Mouse (Mus musculus) forebrain, embryonic 13.5 days (tissue): Measurements from ENCODE around the gene Ssh1. TPM values are rescaled to one million over a fixed set of nuclear protein-coding genes. Genes with fewer than 3 reads are reported as not detected.

Experiments
- ATAC-seq: fragments of 200-750 bp; cut with Nextera tagmentation; 2 replicates; pipeline ENCODE4 v1.8.0; 2017
- H3K27ac ChIP-seq: fragments of 300-500 bp; sonication (generic); 2 replicates; pipeline ENCODE4 v1.5.1; 2015; ENCODE audit warnings: inconsistent platforms, mild to moderate bottlenecking, moderate library complexity
- H3K27me3 ChIP-seq: fragments of 300-500 bp; sonication (generic); 2 replicates; pipeline ENCODE4 v1.6.1; 2015; ENCODE audit warnings: mild to moderate bottlenecking, inconsistent platforms
- H3K36me3 ChIP-seq: fragments of 300-500 bp; sonication (generic); 2 replicates; pipeline ENCODE4 v1.6.1; 2015; ENCODE audit warnings: mild to moderate bottlenecking, inconsistent platforms; ENCODE audit not compliant: poor library complexity, severe bottlenecking
- H3K4me1 ChIP-seq: fragments of 300-500 bp; sonication (generic); 2 replicates; pipeline ENCODE4 v1.6.1; 2015; ENCODE audit warnings: inconsistent platforms
- H3K4me2 ChIP-seq: fragments of 300-500 bp; sonication (generic); 2 replicates; pipeline ENCODE4 v1.6.1; 2015; ENCODE audit warnings: inconsistent platforms, mild to moderate bottlenecking, moderate library complexity
- H3K4me3 ChIP-seq: fragments of 300-500 bp; sonication (generic); 2 replicates; pipeline ENCODE4 v1.5.1; 2015; ENCODE audit warnings: mild to moderate bottlenecking, inconsistent platforms
- H3K9ac ChIP-seq: fragments of 300-500 bp; sonication (generic); 2 replicates; pipeline ENCODE4 v1.6.1; 2015; ENCODE audit warnings: mild to moderate bottlenecking, inconsistent platforms
- H3K9me3 ChIP-seq: fragments of 300-500 bp; sonication (generic); replicated peaks from 2 replicates; pipeline ENCODE4 v1.6.1; 2016; ENCODE audit warnings: inconsistent platforms
- WGBS: fragments of 180-500 bp; shearing (Covaris S2); methylation state at CpG from one replicate; pipeline ENCODE4 v1.1.7; 2015; 5-methylcytosine and 5-hydroxymethylcytosine counted together
- polyA plus RNA-seq: library from polyadenylated mRNA; unstranded; fragments of >200 nt; fragmentation: Nextera tagmentation; extraction: Ambion mirVana; gene quantifications from 2 replicates; pipeline ENCODE4 v1.2.1, GENCODE M21; 2015

Gene Ssh1
- polyA plus RNA-seq, 1 experiment from 2014 or later: 12.0 TPM

GRCm38 (mm10) chr5:113959039-113959438, 34.7 kb downstream of the Ssh1 start:
- H3K4me2 ChIP-seq: no peak overlapping the region
- peaks cover 35% of the 10 kb centered on the region for H3K36me3 ChIP-seq
- no peak for ATAC-seq
- H3K27ac ChIP-seq: peak overlapping the region; percentile 12; the same call in 1 of the 2 replicates
- peaks cover 3% of the 10 kb centered on the region; the same call in 1 of the 2 replicates for H3K4me1 ChIP-seq
- no peak overlapping the region for H3K9ac ChIP-seq
- H3K27me3 ChIP-seq: no peaks in the 10 kb centered on the region
- no peak overlapping the region for H3K4me3 ChIP-seq
- no peaks in the 10 kb centered on the region for H3K9me3 ChIP-seq
- 4% methylated on average over 6 of the region's 6 CpGs for WGBS

DNA sequence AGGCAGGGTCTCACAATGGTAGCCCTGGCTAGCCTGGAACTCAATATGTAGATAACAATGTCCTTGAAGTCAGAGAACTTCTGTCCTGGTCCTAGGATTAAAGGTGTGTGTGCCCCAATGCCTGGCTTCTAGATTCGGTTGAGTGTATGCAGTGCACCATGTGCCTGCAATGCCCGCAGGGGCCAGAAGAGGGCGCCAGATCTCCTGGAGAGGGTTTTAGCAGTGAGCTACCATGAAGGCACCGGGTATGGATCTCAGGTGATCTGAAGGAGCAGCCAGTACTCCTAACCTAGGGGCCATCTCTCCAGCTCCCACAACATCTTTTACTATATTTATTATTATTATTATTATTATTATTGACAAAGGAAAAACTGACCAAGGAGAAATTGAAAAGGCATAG, 37.2 kb downstream of the Ssh1 start:
- 5% methylated on average over 4 of the region's 4 CpGs for WGBS
- Histone ChIP-seq H3K27me3 (no peaks in the 10 kb centered on the region), H3K9me3 (no peaks in the 10 kb centered on the region), H3K4me2 (no peak overlapping the region), H3K27ac (no peak overlapping the region), H3K36me3 (peaks cover 47% of the 10 kb centered on the region), H3K9ac (no peak overlapping the region), H3K4me1 (peaks cover 3% of the 10 kb centered on the region; the same call in 1 of the 2 replicates), H3K4me3 (no peak overlapping the region)
- peak; percentile 77 for ATAC-seq

DNA sequence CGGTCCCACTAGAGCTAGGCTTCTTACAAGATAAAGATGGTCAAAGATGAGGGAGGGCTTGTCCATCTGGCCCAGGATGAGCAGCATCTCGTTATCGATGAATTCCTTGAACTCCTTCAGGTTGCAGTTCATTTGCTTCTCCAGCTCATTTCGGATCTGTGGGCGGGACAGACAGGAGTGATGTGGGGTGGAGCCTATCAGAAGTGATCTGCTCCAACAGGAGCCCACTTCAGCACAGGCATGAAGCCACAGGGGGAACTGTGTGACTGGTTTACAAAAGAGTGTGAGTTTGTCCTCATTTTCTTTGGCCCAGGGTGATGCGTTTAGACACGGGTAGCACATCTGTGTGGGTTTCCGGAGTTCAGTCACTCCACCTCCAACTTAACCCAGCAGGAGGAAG, 38.0 kb downstream of the Ssh1 start:
- no peak overlapping the region for H3K4me2 ChIP-seq
- peaks cover 51% of the 10 kb centered on the region for H3K36me3 ChIP-seq
- H3K27me3 ChIP-seq: no peaks in the 10 kb centered on the region
- WGBS: 90% methylated on average over 8 of the region's 8 CpGs
- H3K27ac ChIP-seq: no peak overlapping the region; the same call in 1 of the 2 replicates
- no peak for ATAC-seq
- H3K4me3 ChIP-seq: no peak overlapping the region
- H3K9ac ChIP-seq: no peak overlapping the region
- peaks cover 11% of the 10 kb centered on the region for H3K4me1 ChIP-seq
- no peaks in the 10 kb centered on the region for H3K9me3 ChIP-seq

DNA sequence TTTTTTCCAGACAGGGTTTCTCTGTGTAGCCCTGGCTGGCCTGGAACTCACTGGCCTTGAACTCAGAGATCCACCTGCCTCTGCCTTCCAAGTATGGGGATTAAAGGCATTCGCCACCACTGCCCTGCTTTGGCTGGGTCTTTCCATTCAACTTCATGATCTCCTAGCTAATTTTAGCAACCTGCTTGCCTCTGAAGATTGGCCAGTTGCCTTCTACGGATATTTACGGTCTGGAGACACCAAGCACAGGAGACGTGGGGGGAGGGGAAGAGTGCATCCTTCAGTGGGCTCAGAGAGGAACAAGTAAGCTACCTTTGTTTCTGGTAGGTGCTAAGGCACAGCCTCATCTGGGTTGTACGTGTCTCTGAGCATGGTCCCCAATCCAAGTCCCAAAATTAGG, 38.4 kb downstream of the Ssh1 start:
- Histone ChIP-seq H3K4me3 (no peak overlapping the region), H3K9ac (no peak overlapping the region), H3K4me1 (peaks cover 15% of the 10 kb centered on the region), H3K36me3 (peaks cover 52% of the 10 kb centered on the region), H3K4me2 (no peak overlapping the region), H3K9me3 (no peaks in the 10 kb centered on the region), H3K27me3 (no peaks in the 10 kb centered on the region), H3K27ac (no peak overlapping the region; the same call in 1 of the 2 replicates)
- no peak for ATAC-seq
- 82% methylated on average over 5 of the region's 5 CpGs for WGBS

GRCm38 (mm10) chr5:113954421-113954820, 39.3 kb downstream of the Ssh1 start:
- Histone ChIP-seq H3K4me3 (no peak overlapping the region), H3K4me2 (no peak overlapping the region), H3K27ac (no peak overlapping the region), H3K4me1 (peaks cover 20% of the 10 kb centered on the region), H3K36me3 (peaks cover 60% of the 10 kb centered on the region), H3K9me3 (no peaks in the 10 kb centered on the region), H3K27me3 (no peaks in the 10 kb centered on the region), H3K9ac (no peak overlapping the region)
- WGBS: 12% methylated on average over 7 of the region's 7 CpGs
- peak; percentile 56; the same call in 1 of the 2 replicates for ATAC-seq

DNA sequence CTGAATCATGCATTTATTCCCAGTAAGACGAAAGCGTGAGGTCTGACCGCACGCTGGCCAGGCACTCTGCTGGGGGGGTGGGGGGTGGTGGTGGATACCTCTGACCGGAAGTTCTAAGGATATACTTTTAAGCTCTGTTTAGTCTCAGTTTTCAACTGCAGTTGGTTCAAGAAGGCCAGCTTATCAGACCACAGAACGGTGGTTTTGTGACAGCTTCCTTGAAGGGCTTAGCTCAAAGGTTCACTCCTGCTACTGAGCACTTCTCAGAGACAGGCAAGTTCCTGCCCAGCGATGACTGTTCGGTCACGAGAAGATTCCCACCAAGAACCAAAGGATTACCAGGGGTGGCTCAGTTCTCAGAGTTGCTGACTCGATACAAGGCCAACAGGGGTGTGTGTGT, 41.2 kb downstream of the Ssh1 start:
- H3K4me2 ChIP-seq: no peak overlapping the region
- no peak overlapping the region for H3K4me3 ChIP-seq
- WGBS: 87% methylated on average over 10 of the region's 10 CpGs
- ATAC-seq: no peak
- H3K27ac ChIP-seq: no peak overlapping the region
- no peaks in the 10 kb centered on the region for H3K9me3 ChIP-seq
- H3K9ac ChIP-seq: no peak overlapping the region
- no peaks in the 10 kb centered on the region for H3K27me3 ChIP-seq
- H3K4me1 ChIP-seq: peaks cover 20% of the 10 kb centered on the region
- peaks cover 71% of the 10 kb centered on the region for H3K36me3 ChIP-seq

DNA sequence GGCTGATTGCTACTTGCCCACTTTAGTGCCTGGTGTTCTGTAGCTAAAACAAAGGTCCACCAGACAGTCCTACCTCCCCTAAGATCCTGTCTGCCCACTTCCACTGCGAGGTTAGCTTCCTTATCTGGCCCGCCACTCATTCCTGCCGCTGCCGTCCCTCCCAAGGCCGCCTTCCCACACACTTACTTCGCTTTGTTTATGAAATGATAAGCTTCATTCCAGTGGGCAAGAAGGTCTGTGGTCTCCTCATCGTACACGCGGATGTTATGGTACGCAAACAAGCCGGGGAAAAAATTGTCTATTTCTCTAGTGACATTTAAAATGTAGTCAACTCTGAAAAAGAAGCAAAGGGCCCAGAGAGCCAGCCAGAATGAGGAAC, 42.0 kb downstream of the Ssh1 start:
- H3K4me3 ChIP-seq: no peak overlapping the region
- H3K27ac ChIP-seq: peak overlapping the region; percentile 76; the same call in 1 of the 2 replicates
- H3K4me1 ChIP-seq: peaks cover 20% of the 10 kb centered on the region
- no peaks in the 10 kb centered on the region for H3K9me3 ChIP-seq
- no peak for ATAC-seq
- H3K36me3 ChIP-seq: peaks cover 77% of the 10 kb centered on the region
- no peak overlapping the region for H3K9ac ChIP-seq
- H3K4me2 ChIP-seq: no peak overlapping the region
- H3K27me3 ChIP-seq: no peaks in the 10 kb centered on the region
- WGBS: 94% methylated on average over 11 of the region's 11 CpGs

GRCm38 (mm10) chr5:113950786-113951692, 42.7 kb downstream of the Ssh1 start:
- 78% methylated on average over 19 of the region's 19 CpGs for WGBS
- ATAC-seq: no peak
- no peak overlapping the region for H3K4me3 ChIP-seq
- H3K27ac ChIP-seq: peak overlapping the region; percentile 76
- H3K27me3 ChIP-seq: no peaks in the 10 kb centered on the region
- no peaks in the 10 kb centered on the region for H3K9me3 ChIP-seq
- peaks cover 20% of the 10 kb centered on the region for H3K4me1 ChIP-seq
- peaks cover 83% of the 10 kb centered on the region for H3K36me3 ChIP-seq
- no peak overlapping the region for H3K4me2 ChIP-seq
- peak overlapping the region; percentile 21; the same call in 1 of the 2 replicates for H3K9ac ChIP-seq

DNA sequence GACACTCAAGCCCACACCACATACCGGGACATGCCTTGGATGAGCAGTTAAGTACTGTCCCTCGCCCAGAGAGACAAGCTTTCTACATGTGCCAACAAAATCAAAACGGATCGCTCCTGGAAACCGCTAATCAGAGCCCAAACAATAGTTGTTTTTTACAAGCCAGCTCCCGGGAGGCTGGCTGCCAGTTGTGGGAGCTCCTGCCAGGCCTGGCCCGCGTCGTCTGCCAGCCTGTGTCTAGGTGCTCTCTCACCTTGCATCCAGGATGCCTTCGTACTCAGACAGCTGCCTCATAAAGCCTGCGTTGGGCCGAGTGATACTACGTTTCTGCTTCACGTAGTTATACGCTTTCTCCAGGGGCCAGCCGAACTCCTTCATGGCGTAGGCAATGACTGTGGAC, 43.6 kb downstream of the Ssh1 start:
- no peak overlapping the region for H3K4me3 ChIP-seq
- no peaks in the 10 kb centered on the region for H3K9me3 ChIP-seq
- no peaks in the 10 kb centered on the region for H3K27me3 ChIP-seq
- H3K36me3 ChIP-seq: peaks cover 85% of the 10 kb centered on the region
- no peak overlapping the region for H3K9ac ChIP-seq
- H3K4me2 ChIP-seq: no peak overlapping the region
- WGBS: 75% methylated on average over 17 of the region's 17 CpGs
- ATAC-seq: no peak
- H3K27ac ChIP-seq: peak overlapping the region; percentile 76
- H3K4me1 ChIP-seq: peaks cover 20% of the 10 kb centered on the region

DNA sequence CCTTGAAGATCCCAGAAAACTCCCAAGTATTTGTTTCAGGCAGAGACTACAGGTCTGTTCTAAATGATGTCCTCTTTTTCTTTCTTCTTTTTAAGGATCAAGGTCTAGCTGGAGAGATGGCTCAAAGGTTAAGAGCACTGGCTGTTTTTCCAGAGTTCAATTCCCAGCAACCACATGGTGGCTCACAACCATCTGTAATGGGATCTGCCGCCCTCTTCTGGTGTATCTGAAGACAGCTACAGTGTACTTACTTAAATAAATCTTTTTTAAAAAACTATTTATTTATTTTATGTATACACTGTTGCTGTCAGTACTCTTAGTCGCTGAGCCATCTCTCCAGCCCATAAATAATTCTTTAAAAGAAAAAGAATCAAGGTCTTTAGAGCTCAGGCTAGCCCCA, 46.4 kb downstream of the Ssh1 start:
- 79% methylated on average over 2 of the region's 2 CpGs for WGBS
- Histone ChIP-seq H3K9ac (no peak overlapping the region), H3K27me3 (no peaks in the 10 kb centered on the region), H3K9me3 (no peaks in the 10 kb centered on the region), H3K4me1 (peaks cover 28% of the 10 kb centered on the region), H3K27ac (no peak overlapping the region), H3K4me3 (no peak overlapping the region), H3K4me2 (no peak overlapping the region), H3K36me3 (peaks cover 94% of the 10 kb centered on the region)
- no peak for ATAC-seq

- Histone ChIP-seq H3K4me1 (peaks cover 16% of the 10 kb centered on the region), H3K36me3 (peaks cover 95% of the 10 kb centered on the region), H3K9ac (no peak overlapping the region), H3K4me3 (no peak overlapping the region), H3K9me3 (no peaks in the 10 kb centered on the region), H3K27me3 (no peaks in the 10 kb centered on the region), H3K27ac (no peak overlapping the region), H3K4me2 (no peak overlapping the region)
- no peak for ATAC-seq
- 90% methylated on average over 6 of the region's 6 CpGs for WGBS
These were observed 48.6 kb downstream of the Ssh1 start for GRCm38 (mm10) chr5:113945126-113945525.

DNA sequence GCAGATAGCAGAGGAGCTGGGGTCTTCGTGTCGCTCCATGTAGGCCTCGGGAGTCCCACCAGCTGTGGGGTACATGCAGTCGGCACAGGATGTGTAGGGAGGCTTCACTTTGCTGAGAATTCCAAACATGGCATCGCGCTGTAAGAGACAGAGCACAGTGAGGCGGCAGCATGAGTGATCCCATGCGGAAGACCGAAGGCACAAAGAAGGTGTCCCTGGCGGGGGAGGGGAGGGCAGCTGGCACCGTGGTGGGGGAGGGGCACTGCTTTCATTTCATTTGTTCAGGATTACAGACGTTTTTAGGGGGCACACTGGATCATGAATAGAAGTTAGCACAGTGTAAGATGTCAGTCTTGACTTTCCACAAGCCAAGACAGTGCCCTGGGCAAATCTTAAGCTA, 50.4 kb downstream of the Ssh1 start:
- Histone ChIP-seq H3K27me3 (no peaks in the 10 kb centered on the region), H3K4me3 (no peak overlapping the region), H3K4me1 (peaks cover 19% of the 10 kb centered on the region), H3K4me2 (no peak overlapping the region), H3K27ac (peak overlapping the region; percentile 70), H3K9me3 (no peaks in the 10 kb centered on the region), H3K36me3 (peaks cover 87% of the 10 kb centered on the region), H3K9ac (no peak overlapping the region)
- no peak for ATAC-seq
- WGBS: 70% methylated on average over 12 of the region's 12 CpGs
